Mouse (Mus musculus) liver, adult 2 months (tissue): ENCODE data around the gene Sesn2.
A peak's percentile ranks its signal among the peaks of the same experiment; 100 is the strongest.

ENCODE experiments used
- CTCF ChIP-seq: fragments of 200-500 bp; IDR thresholded peaks from 2 replicates; pipeline ENCODE4 v1.5.1; 2011; ENCODE audit warnings: low read depth, low read length, control low read depth
- POLR2A ChIP-seq: fragments of 200-500 bp; IDR thresholded peaks from 2 replicates; pipeline ENCODE4 v1.6.1; 2011; ENCODE audit warnings: low read length, control low read depth; ENCODE audit not compliant: insufficient read depth; ENCODE audit errors: extremely low read depth

DNA sequence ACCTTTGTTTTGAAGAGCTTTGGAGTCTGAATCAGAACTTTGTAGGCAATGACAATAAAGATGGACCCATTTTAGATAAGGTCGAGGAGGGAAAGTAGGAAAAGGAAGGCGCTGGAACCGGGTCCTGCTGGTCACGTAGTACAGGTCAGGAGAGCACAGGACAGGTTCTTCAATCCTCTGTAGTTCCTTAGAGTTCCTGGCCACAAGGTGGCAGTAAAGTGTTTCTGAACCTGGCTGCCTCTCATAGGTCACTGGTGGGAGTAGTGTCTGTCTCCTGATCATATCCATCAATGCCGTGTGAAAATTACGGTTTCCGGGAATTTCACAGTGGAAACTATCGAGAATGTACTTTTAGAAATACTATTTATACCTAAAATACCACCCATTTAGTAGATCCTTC is 35.5 kb upstream of the Sesn2 start:
- TF ChIP-seq POLR2A, result no peak
- peak; percentile 55 for TF ChIP-seq CTCF
